Mouse (Mus musculus) intestine, postnatal 0 days (tissue): ENCODE results near the gene G6pc3. TPM values are rescaled to one million over a fixed set of nuclear protein-coding genes. Genes with fewer than 3 reads are reported as not detected.
A peak's percentile ranks its signal among the peaks of the same experiment; 100 is the strongest.

Experiments
- ATAC-seq: fragments of 200-750 bp; cut with Nextera tagmentation; 2 replicates; pipeline ENCODE4 v1.8.0; 2017; ENCODE audit warnings: mild to moderate bottlenecking, moderate TSS enrichment, moderate library complexity
- H3K27ac ChIP-seq: fragments of 300-500 bp; sonication (generic); 2 replicates; pipeline ENCODE4 v1.5.1; 2014; ENCODE audit warnings: mild to moderate bottlenecking, low read depth, low read length, moderate library complexity
- H3K27me3 ChIP-seq: fragments of 300-500 bp; sonication (generic); replicated peaks from 2 replicates; pipeline ENCODE4 v1.6.1; 2014; ENCODE audit warnings: low read length, mixed read lengths; ENCODE audit not compliant: control insufficient read depth, insufficient read depth
- H3K36me3 ChIP-seq: fragments of 300-500 bp; sonication (generic); 2 replicates; pipeline ENCODE4 v1.6.1; 2014; ENCODE audit warnings: mild to moderate bottlenecking, moderate library complexity; ENCODE audit not compliant: control insufficient read depth, insufficient read depth
- H3K4me1 ChIP-seq: fragments of 300-500 bp; sonication (generic); replicated peaks from 2 replicates; pipeline ENCODE4 v1.6.1; 2014; ENCODE audit warnings: antibody characterized with exemption, low read length, mixed read lengths; ENCODE audit not compliant: control insufficient read depth, insufficient read depth
- H3K4me2 ChIP-seq: fragments of 300-500 bp; sonication (generic); replicated peaks from 2 replicates; pipeline ENCODE4 v1.6.1; 2014; ENCODE audit warnings: low read depth, mild to moderate bottlenecking, moderate library complexity
- H3K4me3 ChIP-seq: fragments of 300-500 bp; sonication (generic); 2 replicates; pipeline ENCODE4 v1.5.1; 2014; ENCODE audit warnings: low read depth, low read length
- H3K9ac ChIP-seq: fragments of 300-500 bp; sonication (generic); 2 replicates; pipeline ENCODE4 v1.6.1; 2014; ENCODE audit warnings: mild to moderate bottlenecking, low read depth, low read length
- H3K9me3 ChIP-seq: fragments of 300-500 bp; sonication (generic); 2 replicates; pipeline ENCODE4 v1.6.1; 2016; ENCODE audit warnings: mixed run types; ENCODE audit not compliant: control insufficient read depth
- CTCF ChIP-seq: sonication (generic); IDR thresholded peaks from 2 replicates; pipeline ENCODE4 v1.5.1; 2016; ENCODE audit warnings: low read depth, mild to moderate bottlenecking, control low read depth, antibody characterized with exemption, moderate library complexity
- WGBS: fragments of 180-500 bp; shearing (Covaris S2); extraction: QIAGEN DNeasy Blood & Tissue Kit; methylation state at CpG from one replicate; pipeline ENCODE4 v1.1.7; 2014; 5-methylcytosine and 5-hydroxymethylcytosine counted together
- polyA plus RNA-seq: library from polyadenylated mRNA; unstranded; fragments of >200 nt; fragmentation: Nextera tagmentation; extraction: Ambion mirVana; gene quantifications from 2 replicates; pipeline ENCODE4 v1.2.1, GENCODE M21; 2015

G6pc3 gene
- polyA plus RNA-seq, 1 experiment from 2014 or later, result 20.4 TPM

DNA sequence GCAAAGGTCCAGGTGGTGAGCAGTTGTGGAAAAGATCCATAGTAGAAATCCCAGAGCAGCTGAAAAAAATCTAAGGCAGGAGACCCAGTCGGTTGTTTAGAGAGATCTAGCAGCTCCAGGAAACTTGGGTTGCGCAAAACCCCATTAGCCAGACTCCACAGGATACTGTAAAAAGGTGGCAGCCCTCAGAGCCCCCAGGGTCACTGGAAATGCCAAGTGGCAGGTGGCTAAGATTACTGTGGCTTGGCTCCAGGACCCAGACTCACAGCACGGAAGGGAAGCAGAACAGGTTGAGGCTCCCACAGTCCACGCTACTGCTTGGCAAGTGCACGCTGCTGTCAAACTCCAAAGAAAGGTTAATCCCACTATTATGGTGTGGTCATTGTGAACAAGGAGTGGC, 29.6 kb upstream of the G6pc3 start:
- ATAC-seq, result no peak
- Histone ChIP-seq H3K27me3 (no peaks in the 10 kb centered on the region), H3K27ac (no peak overlapping the region), H3K4me1 (0 out of 2 replicates have a peak, but pooled peaks cover 6% of the 10 kb centered on the region), H3K9me3 (no peaks in the 10 kb centered on the region), H3K4me3 (no peak overlapping the region), H3K4me2 (no peak overlapping the region), H3K36me3 (peaks cover 28% of the 10 kb centered on the region), H3K9ac (no peak overlapping the region)
- no peak for TF ChIP-seq CTCF
- 72% methylated on average over 5 of the region's 5 CpGs for WGBS

DNA sequence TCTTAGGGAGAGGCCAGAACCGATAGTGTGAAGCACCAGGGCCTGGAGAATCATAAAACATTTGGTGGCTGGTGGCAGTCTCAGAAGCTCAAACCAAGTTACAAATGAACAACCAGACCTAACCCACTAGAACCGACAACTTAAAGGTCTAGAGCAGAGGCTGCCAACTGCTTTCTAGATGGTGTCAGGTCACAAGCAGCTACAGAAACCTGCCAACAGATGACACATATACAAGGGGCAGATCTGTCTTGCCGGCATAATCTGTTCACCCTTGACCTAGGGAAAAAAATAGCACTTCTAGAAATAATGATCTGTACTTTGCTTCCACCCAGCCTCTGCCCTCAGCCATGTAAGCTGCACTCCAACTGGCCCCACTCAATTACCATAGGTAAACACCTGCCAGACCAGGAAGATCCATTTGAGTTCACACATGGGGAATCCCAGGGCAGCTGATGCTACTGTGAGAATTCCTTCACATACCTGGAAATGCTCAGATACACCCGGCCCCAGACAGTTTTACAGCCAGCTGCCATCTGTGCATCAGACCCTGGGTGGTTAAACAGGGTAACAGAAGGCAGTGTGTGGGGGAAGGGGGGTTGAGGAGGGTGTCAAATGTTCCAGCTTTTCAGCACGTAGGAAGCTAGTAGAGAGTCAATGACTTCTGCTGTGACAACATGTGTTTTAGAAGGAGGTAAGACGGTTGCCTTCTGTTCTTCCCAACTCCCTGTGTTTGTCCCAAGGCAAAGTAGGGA, 23.3 kb upstream of the G6pc3 start:
- H3K27ac ChIP-seq, result peak overlapping the region; percentile 66
- no peak for TF ChIP-seq CTCF
- peaks cover 52% of the 10 kb centered on the region for H3K36me3 ChIP-seq
- peak; percentile 89 for ATAC-seq
- H3K4me2 ChIP-seq, result no peak overlapping the region
- no peak overlapping the region for H3K9ac ChIP-seq
- H3K4me3 ChIP-seq, result no peak overlapping the region
- no peaks in the 10 kb centered on the region for H3K27me3 ChIP-seq
- H3K9me3 ChIP-seq, result no peaks in the 10 kb centered on the region
- WGBS, result 18% methylated on average over 6 of the region's 6 CpGs
- H3K4me1 ChIP-seq, result 0 out of 2 replicates have a peak, but pooled peaks cover 3% of the 10 kb centered on the region

DNA sequence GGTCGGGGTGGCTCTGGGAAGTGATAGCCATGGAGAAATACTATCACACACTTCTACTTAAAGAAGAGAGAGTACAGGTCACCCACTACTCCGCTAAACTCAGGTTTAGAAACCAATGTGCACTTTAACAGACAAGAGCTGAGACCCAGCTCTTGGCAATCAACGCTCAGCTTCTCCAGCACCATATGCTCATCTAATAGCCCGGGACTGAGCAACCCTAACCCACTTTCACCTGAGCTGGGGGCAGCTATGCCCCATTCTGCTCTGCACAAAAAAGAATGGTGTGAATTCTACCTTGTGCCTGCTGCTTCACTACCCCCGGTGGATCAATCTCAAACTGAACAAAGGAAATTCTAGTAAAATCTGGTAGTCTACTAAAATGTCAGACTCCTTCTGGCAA, 21.9 kb upstream of the G6pc3 start:
- TF ChIP-seq CTCF, result no peak
- Histone ChIP-seq H3K27me3 (no peaks in the 10 kb centered on the region), H3K9ac (no peak overlapping the region), H3K4me1 (0 out of 2 replicates have a peak, but pooled peaks cover 3% of the 10 kb centered on the region), H3K4me2 (no peak overlapping the region), H3K9me3 (no peaks in the 10 kb centered on the region), H3K4me3 (no peak overlapping the region), H3K36me3 (peaks cover 42% of the 10 kb centered on the region), H3K27ac (peak overlapping the region; percentile 66; the same call in 1 of the 2 replicates)
- WGBS, result 87% methylated on average over 5 of the region's 5 CpGs
- ATAC-seq, result no peak

- H3K9me3 ChIP-seq, result no peaks in the 10 kb centered on the region
- H3K4me1 ChIP-seq, result 0 out of 2 replicates have a peak, but pooled peaks cover 3% of the 10 kb centered on the region
- ATAC-seq, result peak; percentile 62
- H3K27me3 ChIP-seq, result no peaks in the 10 kb centered on the region
- peak overlapping the region; percentile 66 for H3K27ac ChIP-seq
- peaks cover 34% of the 10 kb centered on the region for H3K36me3 ChIP-seq
- no peak overlapping the region for H3K4me3 ChIP-seq
- 0 out of 2 replicates have a peak overlapping the region, but pooled peaks have one; percentile 17 for H3K9ac ChIP-seq
- 43% methylated on average over 5 of the region's 5 CpGs for WGBS
- TF ChIP-seq CTCF, result no peak
- no peak overlapping the region; the same call in 1 of the 2 replicates for H3K4me2 ChIP-seq
Measured at GRCm38 (mm10) chr11:102168689-102169088, 20.7 kb upstream of the G6pc3 start.

DNA sequence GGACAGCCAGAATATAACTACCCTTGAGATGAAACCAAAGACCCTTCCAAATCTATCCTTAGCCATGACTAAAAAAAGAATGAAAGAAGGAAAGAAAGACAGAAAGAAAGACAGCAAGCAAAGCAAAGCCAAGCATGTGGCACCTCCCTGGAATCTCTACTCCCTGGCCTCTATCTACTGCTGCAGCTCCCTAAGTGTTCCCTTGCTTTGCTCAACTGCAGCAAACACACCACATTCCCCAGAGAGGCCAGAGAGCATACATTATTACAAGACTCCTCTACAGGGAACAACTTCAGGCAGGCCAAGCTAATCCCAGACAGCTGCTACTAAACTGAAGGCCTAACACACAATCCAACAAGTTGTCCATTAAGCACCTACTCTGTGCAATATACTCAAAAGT, 9.6 kb upstream of the G6pc3 start:
- no peak for TF ChIP-seq CTCF

GRCm38 (mm10) chr11:102184253-102184645, 5.2 kb upstream of the G6pc3 start:
- H3K9me3 ChIP-seq, result no peaks in the 10 kb centered on the region
- 0 out of 2 replicates have a peak, but pooled peaks cover 3% of the 10 kb centered on the region for H3K4me1 ChIP-seq
- TF ChIP-seq CTCF, result no peak
- H3K36me3 ChIP-seq, result peaks cover 12% of the 10 kb centered on the region; the same call in 1 of the 2 replicates
- H3K27me3 ChIP-seq, result no peaks in the 10 kb centered on the region
- WGBS, result 1% methylated on average over 7 of the region's 7 CpGs
- peak overlapping the region; percentile 72 for H3K27ac ChIP-seq
- peak overlapping the region; percentile 72 for H3K4me2 ChIP-seq
- peak overlapping the region; percentile 73 for H3K9ac ChIP-seq
- ATAC-seq, result no peak
- H3K4me3 ChIP-seq, result peak overlapping the region; percentile 82

More for the DNA sequence above, 9.6 kb upstream of the G6pc3 start:
- Histone ChIP-seq H3K4me2 (no peak overlapping the region), H3K27ac (no peak overlapping the region), H3K4me3 (no peak overlapping the region), H3K4me1 (0 out of 2 replicates have a peak, but pooled peaks cover 3% of the 10 kb centered on the region), H3K9me3 (no peaks in the 10 kb centered on the region), H3K36me3 (peaks cover 29% of the 10 kb centered on the region), H3K9ac (no peak overlapping the region), H3K27me3 (no peaks in the 10 kb centered on the region)
- no peak for ATAC-seq
